Mouse (Mus musculus): Measurements from ENCODE around the gene Faap100. TPM values are rescaled to one million over a fixed set of nuclear protein-coding genes. Genes with fewer than 3 reads are reported as not detected.

Faap100 gene
- total and polyA plus RNA-seq, 2 experiments from 2014 or later = 76.4 to 175 TPM

- no peaks in the 10 kb centered on the region for H3K27me3 ChIP-seq (ENCODE audit: insufficient read depth, low read length)
- no peaks in the 10 kb centered on the region for H3K4me1 ChIP-seq (ENCODE audit: insufficient read depth, low read length)
- H3K9me3 ChIP-seq (ENCODE audit: low read length) = no peaks in the 10 kb centered on the region
- no peak overlapping the region for H3K9ac ChIP-seq (replicated peaks; ENCODE audit: low read length)
- H3K4me3 ChIP-seq (ENCODE audit: low read length) = no peak overlapping the region
- no peak overlapping the region for H3K27ac ChIP-seq
- no peak for TF ChIP-seq CTCF (IDR thresholded peaks at IDR 0.05; ENCODE audit: low read depth)
- no peak overlapping the region for H3K4me2 ChIP-seq (ENCODE audit: low read depth, low read length)
- DNase-seq (ENCODE audit: low spot score) = no peak
- no peaks in the 10 kb centered on the region for H3K36me3 ChIP-seq (ENCODE audit: insufficient read depth, low read length)
- 67% methylated on average over 6 of the region's 6 CpGs for WGBS
- ATAC-seq = no peak
Measured at GRCm38 (mm10) chr11:120335431-120336021, 43.0 kb downstream of the Faap100 start.

GRCm38 (mm10) chr11:120320156-120320555 is 58.4 kb downstream of the Faap100 start:
- WGBS = 96% methylated on average over 10 of the region's 10 CpGs
- Histone ChIP-seq H3K9ac (replicated peaks; ENCODE audit: low read length) (no peak overlapping the region), H3K9me3 (ENCODE audit: low read length) (no peaks in the 10 kb centered on the region), H3K4me3 (ENCODE audit: low read length) (no peak overlapping the region), H3K27ac (no peak overlapping the region), H3K36me3 (ENCODE audit: insufficient read depth, low read length) (no peaks in the 10 kb centered on the region), H3K4me1 (ENCODE audit: insufficient read depth, low read length) (peaks cover 15% of the 10 kb centered on the region; the same call in 1 of the 2 replicates), H3K27me3 (ENCODE audit: insufficient read depth, low read length) (no peaks in the 10 kb centered on the region), H3K4me2 (ENCODE audit: low read depth, low read length) (no peak overlapping the region)
- no peak for DNase-seq (ENCODE audit: low spot score)
- ATAC-seq = no peak
- TF ChIP-seq CTCF (IDR thresholded peaks at IDR 0.05; ENCODE audit: low read depth) = no peak

DNA sequence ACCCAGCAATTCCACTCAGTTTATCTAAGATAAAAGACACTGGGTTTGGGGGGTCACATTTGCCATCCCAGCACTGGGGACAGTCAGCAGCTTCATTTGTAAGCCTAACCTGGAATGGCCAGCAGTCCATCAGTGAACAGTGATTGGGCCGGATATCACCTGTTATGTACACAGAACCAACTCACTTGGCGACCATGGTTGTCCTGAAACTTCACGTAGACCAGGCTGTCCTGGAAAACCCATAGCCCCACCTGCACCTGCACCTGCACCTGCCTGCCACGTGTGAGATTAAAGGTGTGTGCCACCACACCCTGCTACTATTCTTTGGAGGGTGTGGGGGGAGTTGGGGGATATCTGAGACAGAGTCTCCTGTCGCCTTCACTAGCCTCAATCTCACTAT is 59.3 kb downstream of the Faap100 start:
- 88% methylated on average over 5 of the region's 5 CpGs for WGBS
- Histone ChIP-seq H3K4me2 (ENCODE audit: low read depth, low read length) (no peak overlapping the region), H3K9me3 (ENCODE audit: low read length) (no peaks in the 10 kb centered on the region), H3K9ac (replicated peaks; ENCODE audit: low read length) (no peak overlapping the region), H3K27ac (no peak overlapping the region), H3K36me3 (ENCODE audit: insufficient read depth, low read length) (no peaks in the 10 kb centered on the region), H3K4me3 (ENCODE audit: low read length) (no peak overlapping the region), H3K27me3 (ENCODE audit: insufficient read depth, low read length) (no peaks in the 10 kb centered on the region), H3K4me1 (ENCODE audit: insufficient read depth, low read length) (peaks cover 21% of the 10 kb centered on the region; the same call in 1 of the 2 replicates)
- DNase-seq (ENCODE audit: low spot score) = no peak
- no peak for ATAC-seq
- TF ChIP-seq CTCF (IDR thresholded peaks at IDR 0.05; ENCODE audit: low read depth) = no peak

Small RNA genes lying within 50 kb of the gene (microRNA-seq; reads per million reads assigned to microRNA genes)
- gene Gm23419 = 0 reads per million in 2 experiments
- 4.7 to 4.8 reads per million in 2 experiments for gene Mir6935

Other genes starting within 250 kb of the Faap100 start
- gene Slc38a10, start 227.4 kb downstream of the Faap100 start, total RNA-seq (2014; rRNA removed) = 167 and 178 TPM in 2 replicates
- gene Slc38a10, start 227.4 kb downstream of the Faap100 start, polyA plus RNA-seq (2015; fragmentation: Nextera tagmentation; extraction: Ambion mirVana) = 95.9 and 101 TPM in 2 replicates
- gene Bahcc1, start 145.8 kb downstream of the Faap100 start, total RNA-seq (2014; rRNA removed) = 31.1 and 43.1 TPM in 2 replicates
- 8.8 and 9.1 TPM in 2 replicates for gene Bahcc1, start 145.8 kb downstream of the Faap100 start, polyA plus RNA-seq (2015; fragmentation: Nextera tagmentation; extraction: Ambion mirVana)
- gene Actg1, start 30.2 kb downstream of the Faap100 start, total RNA-seq (2014; rRNA removed) = 2,410 and 2,568 TPM in 2 replicates
- 3,348 and 3,639 TPM in 2 replicates for gene Actg1, start 30.2 kb downstream of the Faap100 start, polyA plus RNA-seq (2015; fragmentation: Nextera tagmentation; extraction: Ambion mirVana)
- gene Fscn2, start 17.2 kb downstream of the Faap100 start, total RNA-seq (2014; rRNA removed) = 3.0 and 9.0 TPM in 2 replicates
- 1.5 and 1.9 TPM in 2 replicates for gene Fscn2, start 17.2 kb downstream of the Faap100 start, polyA plus RNA-seq (2015; fragmentation: Nextera tagmentation; extraction: Ambion mirVana)
- gene Nploc4, start 58.9 kb upstream of the Faap100 start, total RNA-seq (2014; rRNA removed) = 65.8 and 76.3 TPM in 2 replicates
- 27.1 and 28.3 TPM in 2 replicates for gene Nploc4, start 58.9 kb upstream of the Faap100 start, polyA plus RNA-seq (2015; fragmentation: Nextera tagmentation; extraction: Ambion mirVana)
- gene Tspan10, start 63.9 kb upstream of the Faap100 start, total RNA-seq (2014; rRNA removed) = not detected in 2 replicates
- not detected in 2 replicates for gene Tspan10, start 63.9 kb upstream of the Faap100 start, polyA plus RNA-seq (2015; fragmentation: Nextera tagmentation; extraction: Ambion mirVana)
- not detected in 2 replicates for gene Pde6g, start 74.7 kb upstream of the Faap100 start, total RNA-seq (2014; rRNA removed)
- gene Pde6g, start 74.7 kb upstream of the Faap100 start, polyA plus RNA-seq (2015; fragmentation: Nextera tagmentation; extraction: Ambion mirVana) = 0.23 TPM in 1 of 2 replicates, not detected in the other
- gene Oxld1, start 79.3 kb upstream of the Faap100 start, total RNA-seq (2014; rRNA removed) = 11.7 and 11.9 TPM in 2 replicates
- 13.3 and 13.6 TPM in 2 replicates for gene Oxld1, start 79.3 kb upstream of the Faap100 start, polyA plus RNA-seq (2015; fragmentation: Nextera tagmentation; extraction: Ambion mirVana)
- gene Ccdc137, start 79.4 kb upstream of the Faap100 start, total RNA-seq (2014; rRNA removed) = 10.4 and 15.4 TPM in 2 replicates
- 17.3 and 18.7 TPM in 2 replicates for gene Ccdc137, start 79.4 kb upstream of the Faap100 start, polyA plus RNA-seq (2015; fragmentation: Nextera tagmentation; extraction: Ambion mirVana)
- 67.2 and 113 TPM in 2 replicates for gene Arl16, start 88.8 kb upstream of the Faap100 start, total RNA-seq (2014; rRNA removed)
- 71.2 and 73.0 TPM in 2 replicates for gene Arl16, start 88.8 kb upstream of the Faap100 start, polyA plus RNA-seq (2015; fragmentation: Nextera tagmentation; extraction: Ambion mirVana)
- gene Mrpl12, start 105.8 kb upstream of the Faap100 start, total RNA-seq (2014; rRNA removed) = 37.5 and 52.4 TPM in 2 replicates
- 147 and 155 TPM in 2 replicates for gene Mrpl12, start 105.8 kb upstream of the Faap100 start, polyA plus RNA-seq (2015; fragmentation: Nextera tagmentation; extraction: Ambion mirVana)
- gene Slc25a10, start 113.1 kb upstream of the Faap100 start, total RNA-seq (2014; rRNA removed) = 41.3 and 52.5 TPM in 2 replicates
- gene Slc25a10, start 113.1 kb upstream of the Faap100 start, polyA plus RNA-seq (2015; fragmentation: Nextera tagmentation; extraction: Ambion mirVana) = 28.0 and 28.8 TPM in 2 replicates
- 0.99 and 3.1 TPM in 2 replicates for gene Gcgr, start 151.9 kb upstream of the Faap100 start, total RNA-seq (2014; rRNA removed)
- 1.0 TPM in 2 replicates for gene Gcgr, start 151.9 kb upstream of the Faap100 start, polyA plus RNA-seq (2015; fragmentation: Nextera tagmentation; extraction: Ambion mirVana)
- gene Mcrip1, start 171.0 kb upstream of the Faap100 start, total RNA-seq (2014; rRNA removed) = 144 and 192 TPM in 2 replicates
- 250 and 257 TPM in 2 replicates for gene Mcrip1, start 171.0 kb upstream of the Faap100 start, polyA plus RNA-seq (2015; fragmentation: Nextera tagmentation; extraction: Ambion mirVana)
- gene Ppp1r27, start 172.4 kb upstream of the Faap100 start, total RNA-seq (2014; rRNA removed) = not detected in 2 replicates
- not detected in 2 replicates for gene Ppp1r27, start 172.4 kb upstream of the Faap100 start, polyA plus RNA-seq (2015; fragmentation: Nextera tagmentation; extraction: Ambion mirVana)
- 147 and 174 TPM in 2 replicates for gene P4hb, start 194.5 kb upstream of the Faap100 start, total RNA-seq (2014; rRNA removed)
- 222 TPM in 2 replicates for gene P4hb, start 194.5 kb upstream of the Faap100 start, polyA plus RNA-seq (2015; fragmentation: Nextera tagmentation; extraction: Ambion mirVana)
- gene Arhgdia, start 202.9 kb upstream of the Faap100 start, total RNA-seq (2014; rRNA removed) = 252 and 297 TPM in 2 replicates
- 403 and 425 TPM in 2 replicates for gene Arhgdia, start 202.9 kb upstream of the Faap100 start, polyA plus RNA-seq (2015; fragmentation: Nextera tagmentation; extraction: Ambion mirVana)
- gene Alyref, start 219.6 kb upstream of the Faap100 start, total RNA-seq (2014; rRNA removed) = 95.2 and 114 TPM in 2 replicates
- 185 and 189 TPM in 2 replicates for gene Alyref, start 219.6 kb upstream of the Faap100 start, polyA plus RNA-seq (2015; fragmentation: Nextera tagmentation; extraction: Ambion mirVana)
- gene Anapc11, start 219.7 kb upstream of the Faap100 start, total RNA-seq (2014; rRNA removed) = 38.0 and 39.6 TPM in 2 replicates
- gene Anapc11, start 219.7 kb upstream of the Faap100 start, polyA plus RNA-seq (2015; fragmentation: Nextera tagmentation; extraction: Ambion mirVana) = 198 and 200 TPM in 2 replicates
- 0.78 TPM in 1 of 2 replicates, not detected in the other for gene Npb, start 229.7 kb upstream of the Faap100 start, total RNA-seq (2014; rRNA removed)
- gene Npb, start 229.7 kb upstream of the Faap100 start, polyA plus RNA-seq (2015; fragmentation: Nextera tagmentation; extraction: Ambion mirVana) = 1.8 and 3.0 TPM in 2 replicates
- gene Pcyt2, start 239.2 kb upstream of the Faap100 start, total RNA-seq (2014; rRNA removed) = 120 and 142 TPM in 2 replicates
- 125 and 143 TPM in 2 replicates for gene Pcyt2, start 239.2 kb upstream of the Faap100 start, polyA plus RNA-seq (2015; fragmentation: Nextera tagmentation; extraction: Ambion mirVana)
- 30.8 and 32.8 TPM in 2 replicates for gene Sirt7, start 246.5 kb upstream of the Faap100 start, total RNA-seq (2014; rRNA removed)
- 32.3 and 38.3 TPM in 2 replicates for gene Sirt7, start 246.5 kb upstream of the Faap100 start, polyA plus RNA-seq (2015; fragmentation: Nextera tagmentation; extraction: Ambion mirVana)

All from hindbrain, postnatal 0 days (tissue).